Mouse (Mus musculus) gastrocnemius, postnatal 25 days (tissue): ENCODE measurements around the gene Kctd21. TPM values are rescaled to one million over a fixed set of nuclear protein-coding genes. Genes with fewer than 3 reads are reported as not detected.

Experiments used
- DNase-seq: peaks from one replicate; pipeline ENCODE4 v3.0.0; 2022
- total RNA-seq, 2 experiments: library from RNA; stranded (reverse); gene quantifications; 1 replicate in 1 of 2; 2 replicates in 1 of 2; pipeline ENCODE4 v1.2.3; 2021

Kctd21 gene
- total RNA-seq, 2 experiments from 2014 or later: 2.9 to 3.8 TPM

- no peak for DNase-seq
Observed at GRCm38 (mm10) chr7:97324342-97324741, 7.8 kb upstream of the Kctd21 start.

GRCm38 (mm10) chr7:97325156-97325985 lies 6.8 kb upstream of the Kctd21 start:
- DNase-seq: no peak

GRCm38 (mm10) chr7:97327376-97327775 lies 4.8 kb upstream of the Kctd21 start:
- DNase-seq: no peak

DNA sequence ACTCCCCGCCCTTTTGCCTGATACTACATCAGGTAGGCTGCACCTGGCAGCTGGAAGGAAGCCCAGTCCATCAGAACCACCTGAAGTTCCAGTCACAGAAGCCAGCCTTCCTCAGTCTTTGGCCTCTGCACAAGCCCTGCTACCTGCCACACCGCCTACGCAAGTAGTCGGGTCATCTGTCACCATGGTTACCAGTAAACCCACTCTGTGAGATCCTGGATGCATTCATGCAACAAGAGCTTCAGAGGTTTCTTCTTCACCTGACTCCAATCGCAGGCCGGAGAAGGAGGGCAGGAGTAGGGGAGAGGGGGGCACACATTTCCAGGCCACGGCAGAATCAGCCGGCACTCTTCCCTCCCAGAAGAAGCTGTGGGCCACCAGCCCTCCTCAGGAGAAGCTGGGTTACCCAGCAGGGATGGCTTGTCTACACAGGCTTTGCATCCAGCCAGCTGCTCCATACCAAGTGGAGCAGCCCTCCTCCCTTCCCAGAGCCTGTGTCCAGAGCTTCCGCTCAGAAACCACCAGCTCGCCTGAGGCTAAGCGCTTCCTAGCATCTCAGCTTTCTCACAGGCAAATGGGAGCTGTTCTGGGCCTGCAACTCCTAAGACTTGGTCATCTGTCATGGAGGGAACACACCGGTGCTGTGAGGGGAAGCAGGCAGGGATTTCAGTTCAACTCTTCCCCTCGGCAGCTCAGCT lies 3.1 kb upstream of the Kctd21 start:
- DNase-seq: no peak

DNA sequence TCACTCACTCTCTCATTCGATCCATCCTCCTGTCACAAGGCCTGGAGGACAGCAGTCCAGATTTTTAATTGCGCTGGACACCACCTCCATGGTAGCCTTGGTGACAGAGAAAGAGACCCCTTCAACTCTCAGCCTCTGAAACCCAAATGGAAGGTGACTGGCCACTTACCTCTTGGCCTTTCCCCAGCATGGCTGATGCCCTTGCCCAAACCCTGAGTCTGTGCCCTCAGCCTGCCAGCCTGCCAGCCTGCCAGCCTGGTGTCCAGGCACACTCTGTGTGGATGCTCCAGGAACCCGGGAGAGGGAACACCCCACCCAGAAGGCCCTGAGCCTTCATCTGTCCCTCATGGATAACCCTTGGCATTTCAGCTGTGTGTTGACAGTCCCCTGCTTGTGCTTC lies 2.5 kb upstream of the Kctd21 start:
- DNase-seq: no peak

DNA sequence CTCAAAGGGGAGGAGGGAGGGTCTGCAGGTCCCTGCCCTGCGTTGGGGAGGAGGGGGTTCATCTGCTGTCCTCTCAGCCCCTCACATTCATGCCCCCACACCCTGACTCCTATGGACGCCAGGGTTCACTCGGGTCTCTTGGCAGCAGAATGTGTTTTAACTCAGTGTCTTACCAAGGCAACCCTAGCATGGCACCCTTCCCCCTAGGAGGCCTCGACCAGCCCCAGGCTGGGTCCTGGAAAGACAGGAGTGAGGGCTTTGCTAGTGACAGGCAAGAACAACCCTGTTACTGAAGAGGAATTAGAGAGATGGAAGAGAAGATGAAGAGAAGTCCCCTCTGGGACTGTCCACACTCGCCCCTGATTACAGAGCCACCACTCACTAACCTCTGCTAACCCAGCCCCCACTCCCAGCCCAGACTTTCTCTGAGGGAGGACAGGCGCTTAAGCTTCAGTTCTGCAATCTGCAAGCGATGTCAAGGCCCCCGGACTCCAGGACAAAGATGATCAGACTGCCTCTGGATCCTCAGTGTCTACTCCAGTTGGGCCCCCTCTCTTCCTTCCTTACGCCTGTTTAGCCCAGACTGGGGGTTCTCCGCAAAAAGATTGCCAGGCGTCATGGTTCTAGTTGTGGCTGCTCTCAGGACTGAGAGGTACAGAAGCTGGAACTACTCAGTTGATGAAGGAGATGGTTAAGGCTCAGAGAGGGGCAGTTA lies 1.0 kb upstream of the Kctd21 start:
- no peak for DNase-seq

DNA sequence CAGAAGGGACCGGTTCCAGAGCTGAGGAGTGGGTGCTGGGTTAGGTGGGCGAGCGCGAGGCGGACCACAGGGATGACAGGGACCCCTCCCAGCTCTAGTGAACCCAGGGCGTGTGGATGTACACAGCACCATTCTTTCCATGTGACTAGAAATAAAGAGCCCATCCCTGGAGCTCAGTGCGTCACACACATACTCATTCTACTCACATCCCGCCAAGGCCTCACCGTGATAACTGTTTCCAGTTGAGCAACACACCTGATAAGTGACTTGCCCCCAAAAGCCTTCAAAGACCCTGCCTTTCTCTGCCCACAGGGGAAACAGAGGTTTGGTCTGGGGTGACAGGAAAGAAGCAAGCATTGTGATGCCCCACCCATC lies 527 bp downstream of the Kctd21 start:
- no peak for DNase-seq

DNA sequence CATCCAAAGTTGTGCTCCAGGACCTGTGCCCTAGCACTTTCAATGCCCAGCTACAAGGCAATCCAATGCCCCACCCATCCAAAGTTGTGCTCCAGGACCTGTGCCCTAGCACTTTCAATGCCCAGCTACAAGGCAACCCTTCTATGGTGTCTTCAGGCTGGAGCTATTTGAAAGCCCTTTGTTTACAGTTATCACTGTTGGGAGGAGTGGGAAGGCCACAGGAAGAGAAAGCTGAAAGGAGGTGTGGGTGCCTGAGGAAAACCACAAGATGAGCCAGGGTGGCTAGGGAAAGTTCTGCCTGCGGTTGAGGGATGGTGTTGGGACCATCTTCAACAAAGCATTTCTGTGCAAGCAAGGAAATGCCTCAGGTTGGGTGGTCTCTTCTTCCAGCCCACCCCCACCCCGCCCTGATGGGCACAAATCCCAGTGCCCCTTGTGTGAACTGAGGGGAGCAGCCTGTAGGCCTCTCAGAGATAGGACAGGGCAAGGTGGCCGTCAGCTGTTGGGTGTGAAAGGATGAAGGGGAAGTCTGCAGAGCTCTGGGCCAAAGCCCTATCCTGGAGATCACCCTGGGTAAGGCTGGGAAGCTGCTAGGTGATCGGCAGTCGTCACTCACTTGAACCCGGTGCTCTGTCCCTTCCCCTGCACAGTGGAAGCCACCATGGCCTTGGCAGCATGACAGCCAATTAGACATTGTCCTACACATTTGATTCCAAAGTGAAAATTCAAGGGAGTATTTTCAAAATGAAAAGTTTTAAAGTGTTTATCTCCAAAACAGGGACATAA lies 1.2 kb downstream of the Kctd21 start:
- DNase-seq: no peak

GRCm38 (mm10) chr7:97334406-97334805 lies 2.3 kb downstream of the Kctd21 start:
- no peak for DNase-seq

GRCm38 (mm10) chr7:97336678-97337077 lies 4.6 kb downstream of the Kctd21 start:
- no peak for DNase-seq

- no peak for DNase-seq
Observed at GRCm38 (mm10) chr7:97338593-97338992, 6.5 kb downstream of the Kctd21 start.

DNA sequence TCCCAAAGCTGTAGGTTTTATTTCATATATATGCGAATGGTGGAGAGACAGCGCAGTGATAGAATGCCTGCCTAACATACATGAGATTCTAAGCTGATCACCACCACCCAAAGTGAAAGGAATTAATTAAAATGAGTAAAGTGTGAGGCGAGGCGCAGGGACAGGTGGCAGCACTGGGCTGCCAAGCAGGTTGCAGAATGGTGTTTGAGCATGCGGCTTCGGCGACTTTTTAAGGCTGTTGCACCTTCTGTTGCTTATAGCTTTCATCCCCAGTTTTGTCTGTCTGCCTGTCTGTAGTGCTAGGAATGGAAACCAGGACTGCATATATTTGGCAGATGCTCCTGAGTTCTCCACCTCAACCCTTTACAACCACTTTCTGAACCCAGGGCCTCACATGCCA lies 7.5 kb downstream of the Kctd21 start:
- DNase-seq: no peak

DNA sequence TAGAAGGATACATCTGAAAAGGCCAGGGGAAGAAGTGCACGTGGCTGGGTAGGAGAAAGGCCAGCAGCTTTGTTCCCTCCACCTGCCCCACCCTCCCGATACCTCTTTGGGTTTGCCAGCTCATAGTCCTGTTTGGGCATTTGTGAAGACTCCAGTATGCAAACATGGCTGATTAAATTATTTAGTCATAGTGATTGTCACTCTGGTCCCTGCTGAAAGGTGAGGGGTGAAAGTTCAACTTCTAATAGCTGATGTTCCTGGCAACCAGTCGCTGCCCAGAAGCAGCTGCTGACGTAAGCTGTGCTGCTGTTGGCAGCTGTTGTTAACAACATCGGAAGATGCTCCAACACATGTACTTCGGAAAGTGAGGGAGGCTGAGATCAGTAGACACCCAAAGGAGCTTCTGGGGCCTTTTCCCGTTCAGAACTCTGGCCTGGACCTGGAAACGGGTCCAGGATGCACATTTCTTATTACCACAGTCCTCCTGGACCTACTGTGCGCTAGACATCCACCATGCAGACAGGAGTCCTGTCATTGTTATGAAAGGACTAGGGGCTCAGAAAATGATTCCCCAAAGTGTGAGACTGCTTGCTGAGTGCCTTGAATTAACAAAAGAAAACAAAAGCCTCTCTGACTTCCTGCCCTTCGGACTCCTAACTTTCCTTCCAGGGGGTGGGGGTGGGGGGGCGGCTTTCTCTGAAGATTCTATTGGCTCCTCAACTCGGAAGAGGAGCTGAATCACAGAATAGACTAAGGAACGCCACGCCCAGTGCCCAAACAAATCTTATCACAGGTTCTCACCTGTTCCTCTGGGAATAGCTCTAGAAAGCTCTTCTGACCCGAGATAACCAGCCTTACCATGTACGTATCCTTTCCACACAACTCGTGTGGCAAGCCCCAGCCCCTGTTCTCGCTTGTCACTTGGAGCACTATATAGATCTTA lies 9.1 kb downstream of the Kctd21 start:
- DNase-seq: no peak

DNA sequence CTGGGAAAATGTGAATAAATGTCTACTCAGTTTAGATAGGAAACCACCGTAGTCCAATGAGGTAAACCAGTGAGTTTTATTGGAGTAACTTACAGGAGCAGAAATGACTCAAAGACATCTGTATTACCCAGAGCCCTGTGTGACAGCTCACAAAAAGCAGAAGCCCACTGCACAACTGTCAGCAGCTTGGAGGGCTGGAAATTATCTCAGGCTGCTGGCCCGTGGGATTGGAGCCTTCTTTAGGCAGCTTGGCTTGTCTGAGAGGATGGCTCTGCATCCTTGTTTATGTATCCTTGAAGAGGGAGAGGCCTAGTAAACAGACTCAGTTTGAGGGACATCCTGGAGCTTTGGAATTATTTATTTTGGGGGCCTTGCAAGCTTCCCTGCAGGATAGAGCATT lies 10.8 kb downstream of the Kctd21 start:
- no peak for DNase-seq

DNA sequence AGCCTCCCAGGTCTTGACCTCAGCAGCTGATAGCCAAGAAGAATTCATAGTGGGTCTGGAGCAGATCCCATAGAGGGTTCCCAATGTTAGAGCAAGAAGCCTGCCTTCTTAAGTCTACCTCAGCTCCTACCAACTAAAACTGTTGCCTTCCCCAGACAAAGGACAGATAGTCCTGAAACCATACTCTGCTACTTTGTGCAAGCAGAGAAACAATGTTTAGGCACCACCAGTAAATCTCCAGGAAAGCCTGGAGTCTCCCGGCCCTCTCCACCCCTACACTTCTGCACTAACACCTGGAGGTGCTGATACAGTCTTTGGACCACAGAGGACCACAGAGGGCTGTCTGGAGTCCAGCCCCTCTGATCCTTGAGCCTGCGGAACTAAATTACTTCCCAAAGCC lies 12.5 kb downstream of the Kctd21 start:
- DNase-seq: no peak

DNA sequence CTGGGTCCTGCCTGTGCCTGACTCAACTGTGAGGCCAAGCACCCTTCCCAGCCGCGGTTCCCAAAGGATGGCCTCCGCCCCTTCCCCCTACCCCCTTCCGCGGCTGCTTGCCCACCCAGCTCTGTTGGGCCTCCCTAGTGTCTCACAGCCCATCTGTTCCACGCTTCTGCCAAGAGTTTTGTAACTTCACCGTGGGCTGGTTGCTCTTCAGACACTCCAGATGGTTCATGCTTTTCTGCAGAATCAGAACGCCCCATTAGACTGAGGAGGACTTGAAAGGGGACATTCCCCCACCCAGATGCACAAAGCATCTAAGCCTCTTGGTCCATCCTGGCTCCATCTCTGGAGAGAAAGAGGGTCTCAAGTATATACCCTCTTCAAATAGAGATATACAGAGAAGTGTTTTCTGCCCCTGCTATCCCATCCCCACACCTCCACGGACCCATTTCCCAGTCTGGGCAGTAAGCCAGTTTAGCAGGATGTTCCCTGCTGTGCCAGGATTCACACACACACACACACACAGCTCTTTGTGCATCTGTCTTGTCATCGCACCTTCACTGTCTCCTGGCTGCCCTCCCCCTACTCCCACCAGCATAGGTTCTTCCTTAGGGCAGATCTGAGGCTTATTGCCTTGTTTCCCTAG lies 13.2 kb downstream of the Kctd21 start:
- DNase-seq: peak; percentile 73

DNA sequence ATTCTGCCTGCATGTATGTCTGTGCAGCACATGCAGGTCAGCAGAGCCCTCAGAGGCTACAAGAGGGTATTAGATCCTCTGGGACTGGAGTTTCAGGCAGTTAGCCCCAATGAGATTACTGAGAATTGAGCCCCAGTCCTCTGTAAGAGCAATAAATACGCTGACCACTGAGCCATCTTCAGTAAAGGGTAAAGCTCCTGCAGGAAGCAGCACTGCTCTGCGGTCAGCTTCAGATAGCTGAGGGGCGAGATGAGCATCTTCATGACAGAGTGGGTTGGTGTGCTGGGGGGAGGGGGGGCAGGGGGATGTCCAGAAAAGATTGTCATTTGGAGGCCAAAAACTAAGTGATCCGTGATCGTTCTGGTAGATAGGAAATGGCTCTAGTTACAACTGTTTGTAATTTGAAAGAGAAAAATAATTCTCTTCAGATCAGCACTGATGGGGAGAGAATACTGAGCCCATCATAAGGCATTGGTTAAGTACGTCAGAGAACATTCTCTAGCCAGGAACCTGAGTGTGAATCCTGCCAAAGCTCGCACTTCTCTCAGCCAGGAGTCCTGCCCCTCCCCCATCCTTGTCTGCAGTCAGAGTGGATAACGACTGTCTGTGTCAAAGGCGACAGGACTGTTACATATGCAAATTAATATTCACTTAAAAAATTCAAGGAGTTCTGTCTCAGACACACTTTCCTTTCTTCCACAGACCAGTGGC lies 14.1 kb downstream of the Kctd21 start:
- DNase-seq: no peak

DNA sequence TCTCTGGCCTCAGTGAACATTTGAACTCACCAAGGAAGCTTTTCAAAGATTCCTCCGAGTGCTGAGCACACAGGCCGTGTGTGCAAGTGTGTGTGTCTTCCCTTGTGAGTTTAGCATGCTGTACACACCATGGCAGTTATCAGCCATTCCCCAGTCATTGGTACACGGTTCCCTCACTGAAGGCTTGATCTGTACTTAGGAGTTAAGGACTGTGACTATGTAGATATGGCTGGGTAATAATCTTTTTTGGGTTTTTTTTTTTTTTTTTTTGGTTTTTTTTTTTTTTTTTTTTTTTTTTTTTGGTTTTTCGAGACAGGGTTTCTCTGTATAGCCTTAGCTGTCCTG lies 14.7 kb downstream of the Kctd21 start:
- DNase-seq: no peak

- no peak for DNase-seq
Observed at GRCm38 (mm10) chr7:97347464-97347863, 15.3 kb downstream of the Kctd21 start.

DNA sequence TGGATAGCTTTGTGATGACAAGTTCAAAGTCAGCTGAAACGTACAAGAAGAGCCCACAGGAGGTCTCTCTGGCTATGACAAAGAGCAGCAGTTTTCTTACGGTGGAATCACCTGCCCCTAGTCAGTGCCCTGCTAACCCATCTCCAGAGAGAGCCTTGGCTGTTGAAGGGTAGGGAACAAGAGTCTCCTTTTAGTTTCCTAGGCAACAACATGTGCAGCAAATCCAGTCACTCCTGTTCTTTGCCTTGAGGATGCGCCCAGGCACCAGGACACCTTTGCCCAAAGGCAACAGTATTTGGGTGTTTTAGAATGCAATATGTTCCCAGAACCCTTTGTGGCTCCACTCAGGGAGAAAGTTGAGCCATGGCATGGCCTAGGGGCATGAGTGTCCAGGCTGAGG lies 16.2 kb downstream of the Kctd21 start:
- DNase-seq: no peak
